Mouse (Mus musculus): ENCODE measurements at regions not wholly inside any gene's neighbourhood (a gene's known extent, or its start where the extent isn't known, plus 50 kb on each side); places are given as distances from the start of the nearest gene placed in this dataset.

GRCm38 (mm10) chr14:61684473-61685230, 77.4 kb downstream of the Kcnrg start:
- Histone ChIP-seq H3K4me2 (ENCODE audit: low read depth, low read length, severe bottlenecking) (peak overlapping the region; percentile 20; the same call in 1 of the 2 replicates), H3K27ac (ENCODE audit: low read depth, low read length) (no peak overlapping the region), H3K9ac (ENCODE audit: low read length) (no peak overlapping the region), H3K9me3 (ENCODE audit: control insufficient read depth, low read length) (no peaks in the 10 kb centered on the region), H3K36me3 (ENCODE audit: control insufficient read depth, insufficient read depth, low read length) (no peaks in the 10 kb centered on the region), H3K27me3 (ENCODE audit: control insufficient read depth, insufficient read depth, low read length) (peaks cover 38% of the 10 kb centered on the region), H3K4me3 (ENCODE audit: low read depth, low read length) (peak overlapping the region; percentile 13), H3K4me1 (replicated peaks; ENCODE audit: control insufficient read depth, insufficient read depth, low read length) (peaks cover 28% of the 10 kb centered on the region)
- DNase-seq (ENCODE audit: low spot score) (peak; percentile 70), ATAC-seq (replicated peaks; ENCODE audit: low FRiP score) (no peak)
- 3% methylated on average over 26 of the region's 26 CpGs for WGBS

- peaks cover 44% of the 10 kb centered on the region for H3K27me3 ChIP-seq (ENCODE audit: control insufficient read depth, insufficient read depth, low read length)
- no peak for DNase-seq (ENCODE audit: low spot score)
- WGBS: 6% methylated on average over 12 of the region's 12 CpGs
Observed at GRCm38 (mm10) chr14:61685231-61685800, 78.1 kb downstream of the Kcnrg start.

GRCm38 (mm10) chr14:61686101-61686691, 78.9 kb downstream of the Kcnrg start:
- WGBS: under 1% methylated on average over 30 of the region's 35 CpGs
- DNase-seq (ENCODE audit: low spot score): peak; percentile 73
- Histone ChIP-seq H3K36me3 (ENCODE audit: control insufficient read depth, insufficient read depth, low read length) (no peaks in the 10 kb centered on the region), H3K9ac (ENCODE audit: low read length) (no peak overlapping the region), H3K4me2 (ENCODE audit: low read depth, low read length, severe bottlenecking) (peak overlapping the region; percentile 65), H3K4me1 (replicated peaks; ENCODE audit: control insufficient read depth, insufficient read depth, low read length) (peaks cover 28% of the 10 kb centered on the region), H3K9me3 (ENCODE audit: control insufficient read depth, low read length) (no peaks in the 10 kb centered on the region), H3K27ac (ENCODE audit: low read depth, low read length) (no peak overlapping the region), H3K4me3 (ENCODE audit: low read depth, low read length) (peak overlapping the region; percentile 28), H3K27me3 (ENCODE audit: control insufficient read depth, insufficient read depth, low read length) (peaks cover 49% of the 10 kb centered on the region)
- no peak for ATAC-seq (replicated peaks; ENCODE audit: low FRiP score)

More at GRCm38 (mm10) chr14:61685231-61685800, 78.1 kb downstream of the Kcnrg start:
- peaks cover 28% of the 10 kb centered on the region for H3K4me1 ChIP-seq (replicated peaks; ENCODE audit: control insufficient read depth, insufficient read depth, low read length)
- no peak overlapping the region for H3K4me2 ChIP-seq (ENCODE audit: low read depth, low read length, severe bottlenecking)
- no peaks in the 10 kb centered on the region for H3K36me3 ChIP-seq (ENCODE audit: control insufficient read depth, insufficient read depth, low read length)
- H3K9ac ChIP-seq (ENCODE audit: low read length): no peak overlapping the region
- no peak for ATAC-seq (replicated peaks; ENCODE audit: low FRiP score)
- H3K9me3 ChIP-seq (ENCODE audit: control insufficient read depth, low read length): no peaks in the 10 kb centered on the region
- no peak overlapping the region for H3K4me3 ChIP-seq (ENCODE audit: low read depth, low read length)
- no peak overlapping the region for H3K27ac ChIP-seq (ENCODE audit: low read depth, low read length)

GRCm38 (mm10) chr14:61686821-61687341, 79.6 kb downstream of the Kcnrg start:
- Histone ChIP-seq H3K9ac (ENCODE audit: low read length) (peak overlapping the region; percentile 30; the same call in 1 of the 2 replicates), H3K4me2 (ENCODE audit: low read depth, low read length, severe bottlenecking) (peak overlapping the region; percentile 65), H3K36me3 (ENCODE audit: control insufficient read depth, insufficient read depth, low read length) (no peaks in the 10 kb centered on the region), H3K9me3 (ENCODE audit: control insufficient read depth, low read length) (no peaks in the 10 kb centered on the region), H3K27ac (ENCODE audit: low read depth, low read length) (no peak overlapping the region), H3K4me1 (replicated peaks; ENCODE audit: control insufficient read depth, insufficient read depth, low read length) (peaks cover 28% of the 10 kb centered on the region), H3K27me3 (ENCODE audit: control insufficient read depth, insufficient read depth, low read length) (peaks cover 51% of the 10 kb centered on the region), H3K4me3 (ENCODE audit: low read depth, low read length) (peak overlapping the region; percentile 28)
- WGBS: 0% methylated on average over 33 of the region's 33 CpGs
- ATAC-seq (replicated peaks; ENCODE audit: low FRiP score) (no peak), DNase-seq (ENCODE audit: low spot score) (peak; percentile 72)

GRCm38 (mm10) chr14:61687346-61688012, 80.2 kb downstream of the Kcnrg start:
- Histone ChIP-seq H3K36me3 (ENCODE audit: control insufficient read depth, insufficient read depth, low read length) (no peaks in the 10 kb centered on the region), H3K4me3 (ENCODE audit: low read depth, low read length) (peak overlapping the region; percentile 28; the same call in 1 of the 2 replicates), H3K4me2 (ENCODE audit: low read depth, low read length, severe bottlenecking) (peak overlapping the region; percentile 65), H3K9ac (ENCODE audit: low read length) (peak overlapping the region; percentile 30; the same call in 1 of the 2 replicates), H3K9me3 (ENCODE audit: control insufficient read depth, low read length) (no peaks in the 10 kb centered on the region), H3K27me3 (ENCODE audit: control insufficient read depth, insufficient read depth, low read length) (peaks cover 51% of the 10 kb centered on the region), H3K4me1 (replicated peaks; ENCODE audit: control insufficient read depth, insufficient read depth, low read length) (peaks cover 28% of the 10 kb centered on the region), H3K27ac (ENCODE audit: low read depth, low read length) (no peak overlapping the region)
- ATAC-seq (replicated peaks; ENCODE audit: low FRiP score) (no peak), DNase-seq (ENCODE audit: low spot score) (no peak)
- under 1% methylated on average over 15 of the region's 15 CpGs for WGBS

GRCm38 (mm10) chr14:61688013-61688520, 80.8 kb downstream of the Kcnrg start:
- H3K36me3 ChIP-seq (ENCODE audit: control insufficient read depth, insufficient read depth, low read length): no peaks in the 10 kb centered on the region
- no peak overlapping the region for H3K4me2 ChIP-seq (ENCODE audit: low read depth, low read length, severe bottlenecking)
- 3% methylated on average over 11 of the region's 11 CpGs for WGBS
- no peak overlapping the region for H3K4me3 ChIP-seq (ENCODE audit: low read depth, low read length)
- DNase-seq (ENCODE audit: low spot score): no peak
- H3K9ac ChIP-seq (ENCODE audit: low read length): no peak overlapping the region
- ATAC-seq (replicated peaks; ENCODE audit: low FRiP score): no peak
- no peak overlapping the region for H3K27ac ChIP-seq (ENCODE audit: low read depth, low read length)
- H3K4me1 ChIP-seq (replicated peaks; ENCODE audit: control insufficient read depth, insufficient read depth, low read length): peaks cover 25% of the 10 kb centered on the region
- H3K27me3 ChIP-seq (ENCODE audit: control insufficient read depth, insufficient read depth, low read length): peaks cover 51% of the 10 kb centered on the region
- no peaks in the 10 kb centered on the region for H3K9me3 ChIP-seq (ENCODE audit: control insufficient read depth, low read length)

- H3K9ac ChIP-seq (ENCODE audit: low read length): no peak overlapping the region
- no peak overlapping the region for H3K4me3 ChIP-seq (ENCODE audit: low read depth, low read length)
- no peaks in the 10 kb centered on the region for H3K9me3 ChIP-seq (ENCODE audit: control insufficient read depth, low read length)
- H3K27ac ChIP-seq (ENCODE audit: low read depth, low read length): no peak overlapping the region
- H3K4me1 ChIP-seq (replicated peaks; ENCODE audit: control insufficient read depth, insufficient read depth, low read length): peaks cover 21% of the 10 kb centered on the region
- ATAC-seq (replicated peaks; ENCODE audit: low FRiP score): no peak
- WGBS: 2% methylated on average over 9 of the region's 9 CpGs
- peaks cover 51% of the 10 kb centered on the region for H3K27me3 ChIP-seq (ENCODE audit: control insufficient read depth, insufficient read depth, low read length)
- DNase-seq (ENCODE audit: low spot score): no peak
- H3K4me2 ChIP-seq (ENCODE audit: low read depth, low read length, severe bottlenecking): no peak overlapping the region
- H3K36me3 ChIP-seq (ENCODE audit: control insufficient read depth, insufficient read depth, low read length): no peaks in the 10 kb centered on the region
Observed at GRCm38 (mm10) chr14:61688666-61689065, 81.4 kb downstream of the Kcnrg start.

GRCm38 (mm10) chr14:61689281-61689680, 82.0 kb downstream of the Kcnrg start:
- Histone ChIP-seq H3K4me1 (replicated peaks; ENCODE audit: control insufficient read depth, insufficient read depth, low read length) (peaks cover 21% of the 10 kb centered on the region), H3K27me3 (ENCODE audit: control insufficient read depth, insufficient read depth, low read length) (peaks cover 47% of the 10 kb centered on the region), H3K4me2 (ENCODE audit: low read depth, low read length, severe bottlenecking) (peak overlapping the region; percentile 26; the same call in 1 of the 2 replicates), H3K4me3 (ENCODE audit: low read depth, low read length) (peak overlapping the region; percentile 12; the same call in 1 of the 2 replicates), H3K27ac (ENCODE audit: low read depth, low read length) (no peak overlapping the region), H3K9me3 (ENCODE audit: control insufficient read depth, low read length) (no peaks in the 10 kb centered on the region), H3K9ac (ENCODE audit: low read length) (no peak overlapping the region), H3K36me3 (ENCODE audit: control insufficient read depth, insufficient read depth, low read length) (no peaks in the 10 kb centered on the region)
- ATAC-seq (replicated peaks; ENCODE audit: low FRiP score): no peak
- peak; percentile 59 for DNase-seq (ENCODE audit: low spot score)
- under 1% methylated on average over 21 of the region's 21 CpGs for WGBS

All from forebrain, embryonic 11.5 days (tissue).